Mouse (Mus musculus) layer of hippocampus, adult 18-20 months (tissue): ENCODE measurements at regions not wholly inside any gene's neighbourhood (a gene's known extent, or its start where the extent isn't known, plus 50 kb on each side); places are given as distances from the start of the nearest gene placed in this dataset.
"Not testable (repeated sequence)": the region's sequence is repeated elsewhere in the genome, so short reads cannot be mapped to it uniquely, and the experiment has no call there.

Source experiments
- DNase-seq, 2 experiments: peaks; one replicate each; pipeline ENCODE4 v3.0.0; 2022; ENCODE audit warnings: low spot score in 2 of 2

- DNase-seq, result peak; percentile 33 to 59
Observed at GRCm38 (mm10) chr7:60492028-60492995, 352.3 kb upstream of the Snrpn start.

GRCm38 (mm10) chr7:60487839-60488454 is 347.9 kb upstream of the Snrpn start:
- DNase-seq, result peak in 1 of 2 experiments; percentile 11

GRCm38 (mm10) chr7:60450074-60450603 is 310.1 kb upstream of the Snrpn start:
- DNase-seq, result peak; percentile 11 to 42

- not testable (repeated sequence) for DNase-seq
Observed at GRCm38 (mm10) chr7:60449239-60450073, 309.4 kb upstream of the Snrpn start.

- DNase-seq, result no peak
Observed at GRCm38 (mm10) chr7:60438781-60439180, 298.8 kb upstream of the Snrpn start.

GRCm38 (mm10) chr7:60391011-60391863 is 251.2 kb upstream of the Snrpn start:
- DNase-seq, result peak; percentile 16 to 71

GRCm38 (mm10) chr7:60386957-60387356 is 246.9 kb upstream of the Snrpn start:
- DNase-seq, result peak in 1 of 2 experiments; percentile 14

GRCm38 (mm10) chr7:60374001-60374400 is 234.0 kb upstream of the Snrpn start:
- not testable (repeated sequence) for DNase-seq

GRCm38 (mm10) chr7:60352206-60352605 is 212.2 kb upstream of the Snrpn start:
- DNase-seq, result peak in 1 of 2 experiments; percentile 1
